Mouse (Mus musculus) gastrocnemius, postnatal 36 days (tissue): ENCODE data around the gene Maneal. TPM values are rescaled to one million over a fixed set of nuclear protein-coding genes. Genes with fewer than 3 reads are reported as not detected.

Source experiments
- total RNA-seq, 2 experiments: library from RNA; stranded (reverse); gene quantifications; 2 replicates each; pipeline ENCODE4 v1.2.3; 2021

The Maneal gene
- total RNA-seq, 2 experiments from 2014 or later: 0.39 to 0.43 TPM

Other genes with a start within 250 kb of the Maneal start
- gene Pou3f1, start 205.4 kb downstream of the Maneal start, total RNA-seq: under 1 TPM; 0.31 to 0.52 TPM
- gene Utp11, start 168.6 kb downstream of the Maneal start, total RNA-seq: 10 to 100 TPM; 15.4 to 16.7 TPM
- gene Fhl3, start 161.5 kb downstream of the Maneal start, total RNA-seq: 100 to 1,000 TPM; 216 to 338 TPM
- 10 to 100 TPM; 10.1 to 12.8 TPM for gene Sf3a3, start 147.4 kb downstream of the Maneal start, total RNA-seq
- 10 to 100 TPM; 10.8 to 11.0 TPM for gene Inpp5b, start 120.3 kb downstream of the Maneal start, total RNA-seq
- 10 to 100 TPM; 11.6 to 12.2 TPM for gene Mtf1, start 60.1 kb downstream of the Maneal start, total RNA-seq
- gene Yrdc, start 11.5 kb downstream of the Maneal start, total RNA-seq: 1 to 10 TPM; 6.1 to 9.4 TPM
- gene 1110065P20Rik, start 11.0 kb downstream of the Maneal start, total RNA-seq: 10 to 100 TPM; 19.6 to 20.4 TPM
- gene Epha10, start 18.7 kb upstream of the Maneal start, total RNA-seq: not detected
- 1 to 10 TPM; 5.9 to 6.0 TPM for gene 9930104L06Rik, start 74.9 kb upstream of the Maneal start, total RNA-seq
- gene Cdca8, start 77.1 kb upstream of the Maneal start, total RNA-seq: 1 to 10 TPM in 1 of 2 experiments, under 1 TPM in 1; 0.64 to 1.0 TPM
- under 1 TPM in 1 of 2 experiments, not detected in 1; 0.49 TPM for gene Rspo1, start 124.3 kb upstream of the Maneal start, total RNA-seq
- 10 to 100 TPM; 21.3 to 31.4 TPM for gene Gnl2, start 154.4 kb upstream of the Maneal start, total RNA-seq
- gene Dnali1, start 203.5 kb upstream of the Maneal start, total RNA-seq: not detected
- 1 to 10 TPM; 3.5 to 4.1 TPM for gene Snip1, start 204.5 kb upstream of the Maneal start, total RNA-seq
- gene Meaf6, start 223.0 kb upstream of the Maneal start, total RNA-seq: 10 to 100 TPM in 1 of 2 experiments, 1 to 10 TPM in 1; 7.6 to 10.5 TPM